Mouse (Mus musculus) limb, embryonic 10.5 days (tissue): Measurements from ENCODE around the gene Ccdc116. TPM values are rescaled to one million over a fixed set of nuclear protein-coding genes. Genes with fewer than 3 reads are reported as not detected.
A peak's percentile ranks its signal among the peaks of the same experiment; 100 is the strongest.

Experiments
- DNase-seq: peaks from one replicate; pipeline ENCODE4 v3.0.0-alpha.2; 2017; ENCODE audit warnings: low spot score
- H3K27ac ChIP-seq: fragments of 300-500 bp; sonication (generic); 2 replicates; pipeline ENCODE4 v1.5.1; 2016; ENCODE audit warnings: mild to moderate bottlenecking
- H3K27me3 ChIP-seq: fragments of 300-500 bp; sonication (generic); 2 replicates; pipeline ENCODE4 v1.6.1; 2016; ENCODE audit warnings: low read depth, mild to moderate bottlenecking; ENCODE audit not compliant: poor library complexity, severe bottlenecking
- H3K36me3 ChIP-seq: fragments of 300-500 bp; sonication (generic); 2 replicates; pipeline ENCODE4 v1.6.1; 2016; ENCODE audit warnings: mild to moderate bottlenecking, moderate library complexity
- H3K4me1 ChIP-seq: fragments of 300-500 bp; sonication (generic); 2 replicates; pipeline ENCODE4 v1.6.1; 2016
- H3K4me3 ChIP-seq: fragments of 300-500 bp; sonication (generic); 2 replicates; pipeline ENCODE4 v1.5.1; 2016; ENCODE audit warnings: mild to moderate bottlenecking, moderate library complexity
- H3K9me3 ChIP-seq: fragments of 300-500 bp; sonication (generic); replicated peaks from 2 replicates; pipeline ENCODE4 v1.6.1; 2016; ENCODE audit warnings: mild to moderate bottlenecking
- WGBS: fragments of 180-500 bp; shearing (Covaris S2); methylation state at CpG from one replicate; pipeline ENCODE4 v1.1.7; 2016; 5-methylcytosine and 5-hydroxymethylcytosine counted together
- microRNA counts: library from miRNA; unstranded; fragments of <30 nt; microRNA quantifications from one replicate; lab custom pipeline; 2017
- microRNA-seq: library from miRNA; unstranded; fragments of <30 nt; microRNA quantifications from one replicate; pipeline ENCODE4, GENCODE M21; 2017
- polyA plus RNA-seq: library from polyadenylated mRNA; unstranded; fragments of >200 nt; fragmentation: Nextera tagmentation; extraction: Ambion mirVana; gene quantifications from 2 replicates; pipeline ENCODE4 v1.2.1, GENCODE M21; 2016

Gene Ccdc116
- polyA plus RNA-seq, 1 experiment from 2014 or later: 0.63 TPM

DNA sequence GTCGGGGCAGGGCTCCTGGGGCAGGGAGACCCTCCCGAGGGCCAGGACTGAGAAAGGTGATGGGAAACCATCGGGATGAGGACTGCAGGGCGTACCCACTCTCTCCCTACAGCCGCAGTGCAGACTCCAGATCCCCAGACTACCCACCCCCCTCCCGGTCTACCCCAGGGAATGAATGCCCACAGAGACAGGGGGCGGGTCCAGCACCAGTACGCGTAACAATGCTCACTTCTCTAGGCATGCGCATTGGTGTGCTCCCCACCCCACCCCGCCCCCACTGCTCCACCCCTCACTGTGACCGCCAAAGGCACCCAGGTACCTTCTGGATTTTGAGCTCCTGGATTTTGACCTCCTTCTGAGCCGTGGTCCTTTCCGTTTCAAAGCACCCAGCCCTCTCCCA is 25.5 kb downstream of the Ccdc116 start:
- 74% methylated on average over 14 of the region's 14 CpGs for WGBS
- DNase-seq: no peak
- Histone ChIP-seq H3K27me3 (no peaks in the 10 kb centered on the region), H3K27ac (no peak overlapping the region), H3K4me3 (no peak overlapping the region), H3K36me3 (peaks cover 71% of the 10 kb centered on the region), H3K4me1 (peaks cover 36% of the 10 kb centered on the region), H3K9me3 (no peaks in the 10 kb centered on the region)

DNA sequence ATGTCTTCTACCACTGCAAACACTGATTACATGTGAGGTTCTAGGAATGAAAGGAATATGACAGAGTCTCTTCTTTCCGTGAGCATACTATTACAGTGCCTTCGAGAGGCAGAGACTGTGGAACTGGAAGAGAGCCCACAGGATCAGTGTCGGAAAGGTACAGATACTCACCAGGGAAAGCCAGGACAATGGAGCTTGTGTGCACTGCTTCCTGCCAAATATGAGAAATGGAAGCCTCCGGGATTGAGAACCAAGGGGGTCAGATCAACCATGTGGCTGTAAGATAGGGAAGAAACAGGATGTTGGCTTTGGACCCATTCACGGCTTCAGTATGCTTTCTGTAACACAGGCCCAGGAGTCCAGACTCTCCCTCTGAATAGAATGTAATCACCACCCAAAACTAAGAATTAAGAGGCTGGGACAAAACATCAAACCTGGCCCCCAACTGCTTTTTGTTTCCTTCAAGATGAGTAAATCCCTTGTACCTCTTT is 29.7 kb downstream of the Ccdc116 start:
- no peak overlapping the region for H3K27ac ChIP-seq
- H3K9me3 ChIP-seq: no peaks in the 10 kb centered on the region
- H3K4me3 ChIP-seq: no peak overlapping the region
- no peaks in the 10 kb centered on the region for H3K27me3 ChIP-seq
- 88% methylated on average over 5 of the region's 5 CpGs for WGBS
- peaks cover 100% of the 10 kb centered on the region for H3K36me3 ChIP-seq
- H3K4me1 ChIP-seq: peaks cover 9% of the 10 kb centered on the region
- no peak for DNase-seq

DNA sequence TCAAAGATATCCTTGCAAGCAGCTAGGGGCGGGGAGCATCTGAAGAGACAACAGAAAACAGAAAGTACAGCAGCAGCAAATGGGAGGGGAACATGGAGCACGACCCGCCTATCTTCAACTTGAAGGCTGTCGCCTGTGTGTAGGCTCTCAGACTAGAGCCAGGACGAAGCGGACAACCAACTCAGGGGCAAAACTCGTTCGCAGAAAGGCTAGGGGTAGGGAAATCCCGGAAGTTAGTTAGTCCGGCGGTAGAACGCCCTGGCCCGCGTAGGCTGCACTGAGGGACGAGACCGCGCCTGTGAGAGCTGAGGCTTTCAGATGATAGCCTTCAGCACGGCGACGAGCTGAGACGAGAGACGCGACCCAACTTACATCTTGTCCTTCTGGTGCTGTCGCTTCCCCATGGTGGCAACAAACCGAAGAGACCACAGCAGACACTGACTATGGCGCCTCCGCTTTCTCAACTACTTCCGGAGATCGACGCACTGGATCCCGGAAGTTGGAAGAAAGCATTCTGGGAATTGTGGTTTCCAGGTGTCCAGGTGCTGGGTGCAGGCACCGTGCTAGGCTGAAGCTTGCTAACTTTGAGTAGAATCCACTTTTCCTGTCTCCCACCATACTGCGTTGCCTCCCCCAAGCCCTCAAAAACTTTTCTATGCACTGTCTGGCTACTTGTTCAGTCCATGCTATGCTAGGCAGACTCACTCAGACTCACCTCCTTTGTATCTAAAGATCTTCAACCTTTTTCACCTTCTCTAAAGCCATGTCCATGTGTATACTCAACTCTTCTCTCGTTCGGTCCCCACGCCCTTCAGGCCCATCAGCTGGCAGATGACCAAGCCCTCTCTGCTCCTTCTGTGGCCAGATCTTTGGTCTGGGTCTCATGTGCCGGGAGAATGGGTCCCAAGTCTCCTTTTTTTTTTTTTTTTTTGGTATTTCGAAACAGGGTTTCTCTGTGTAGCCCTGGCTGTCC is 36.0 kb downstream of the Ccdc116 start, which contains the start of gene Ppil2:
Gene Ppil2, minus strand, starts transcription at position 487 of the 973 bp plus-strand sequence.
- Histone ChIP-seq H3K4me3 (peak within 1 kb of the TSS; percentile 74), H3K27me3 (no peaks in the 10 kb centered on the region), H3K9me3 (no peaks in the 10 kb centered on the region), H3K4me1 (peaks cover 7% of the 10 kb centered on the region), H3K36me3 (peaks cover 70% of the 10 kb centered on the region), H3K27ac (peak within 1 kb of the TSS; percentile 78)
- DNase-seq: peak; percentile 77
- WGBS: 10% methylated on average over 38 of the region's 38 CpGs

DNA sequence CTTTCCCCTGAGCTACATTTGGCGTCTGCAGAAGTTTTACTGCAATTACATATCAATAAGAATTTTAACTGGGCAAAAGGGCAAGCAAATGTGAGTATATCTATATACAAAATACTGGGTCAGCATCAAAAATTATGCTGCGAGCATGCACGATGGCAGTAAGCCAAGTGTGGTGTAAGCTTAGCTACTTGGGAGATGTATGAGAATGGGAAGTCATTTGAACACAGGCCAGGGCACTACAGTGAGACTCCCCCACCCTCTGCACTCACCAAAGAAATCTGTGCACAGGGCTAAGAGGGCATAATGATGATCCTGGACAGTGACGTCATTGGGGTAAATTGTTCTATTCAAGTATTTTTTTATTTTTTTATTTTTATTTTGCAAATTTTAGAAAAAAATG is 42.4 kb downstream of the Ccdc116 start:
- 95% methylated on average over 4 of the region's 4 CpGs for WGBS
- H3K36me3 ChIP-seq: peaks cover 93% of the 10 kb centered on the region
- no peaks in the 10 kb centered on the region for H3K27me3 ChIP-seq
- H3K9me3 ChIP-seq: no peaks in the 10 kb centered on the region
- no peaks in the 10 kb centered on the region for H3K4me1 ChIP-seq
- no peak overlapping the region for H3K27ac ChIP-seq
- no peak for DNase-seq
- H3K4me3 ChIP-seq: no peak overlapping the region

DNA sequence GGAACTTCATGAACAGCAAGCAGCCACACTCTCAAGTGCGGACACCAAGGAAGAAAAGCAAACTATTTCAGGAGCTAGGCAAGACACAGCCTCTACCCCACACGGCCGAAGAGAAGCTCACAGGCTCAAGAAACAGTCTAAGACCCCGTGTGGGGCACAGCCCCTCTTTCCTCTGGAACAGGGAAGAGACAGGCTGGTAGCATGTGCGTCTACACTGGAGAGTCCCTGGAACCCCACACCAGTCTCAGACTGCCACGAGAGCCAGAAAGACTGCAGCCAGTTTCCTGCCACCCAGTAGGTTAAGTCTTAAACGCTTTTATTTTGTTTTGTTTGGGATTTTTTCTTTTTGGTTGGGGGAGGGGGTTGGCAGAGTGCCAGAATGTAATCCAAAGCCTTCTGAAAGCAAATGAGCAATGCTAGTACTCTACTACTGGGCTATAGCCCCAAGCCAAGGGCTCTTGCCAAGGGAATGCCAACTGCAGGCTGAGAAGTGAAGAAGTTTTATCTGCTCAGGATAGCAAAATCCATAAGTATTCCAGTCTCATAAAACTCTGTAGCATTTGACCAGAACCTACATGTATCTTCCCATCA is 44.3 kb downstream of the Ccdc116 start:
- Histone ChIP-seq H3K27ac (no peak overlapping the region), H3K4me3 (no peak overlapping the region), H3K36me3 (peaks cover 96% of the 10 kb centered on the region), H3K4me1 (no peaks in the 10 kb centered on the region), H3K27me3 (no peaks in the 10 kb centered on the region), H3K9me3 (no peaks in the 10 kb centered on the region)
- DNase-seq: no peak
- 91% methylated on average over 7 of the region's 7 CpGs for WGBS

DNA sequence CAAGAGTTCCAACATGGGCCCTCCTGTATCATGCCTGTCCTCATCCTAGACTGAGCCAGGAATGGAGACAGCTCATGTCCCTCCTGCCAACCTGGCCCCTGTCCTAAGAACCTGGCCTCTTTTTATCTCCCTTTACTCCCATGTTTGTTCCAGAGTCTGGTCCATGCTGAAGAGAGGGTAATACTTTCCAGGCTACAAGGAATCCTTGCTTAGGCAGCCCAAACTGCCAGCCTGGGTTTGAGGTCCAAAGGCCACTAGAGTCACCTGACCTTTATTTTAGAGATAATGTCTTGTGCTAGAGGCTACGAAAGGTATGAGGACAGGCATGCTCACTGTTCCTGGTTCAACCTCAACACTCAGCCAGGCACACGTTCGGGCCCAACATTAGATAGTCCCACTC is 50.1 kb downstream of the Ccdc116 start:
- no peak for DNase-seq
- peaks cover 99% of the 10 kb centered on the region for H3K36me3 ChIP-seq
- no peak overlapping the region for H3K27ac ChIP-seq
- H3K4me3 ChIP-seq: no peak overlapping the region
- no peaks in the 10 kb centered on the region for H3K27me3 ChIP-seq
- H3K4me1 ChIP-seq: no peaks in the 10 kb centered on the region
- no peaks in the 10 kb centered on the region for H3K9me3 ChIP-seq
- WGBS: 93% methylated on average over 3 of the region's 3 CpGs

MicroRNAs encoded within 50 kb of the gene (microRNA counts, 519-probe panel; counts per million panel counts)
- microRNA mmu-miR-130b (lab: Ali Mortazavi, UCI) (6,351 counts per million, percentile 95 among the panel's probes with 10 or more counts), microRNA mmu-miR-301b (lab: Ali Mortazavi, UCI) (4,106 counts per million, percentile 80 among the panel's probes with 10 or more counts)

Small RNA genes within 50 kb of the gene (microRNA-seq; reads per million reads assigned to microRNA genes)
- gene Mir130b (9,409 reads per million, percentile 95 among the genes with 10 or more reads in this experiment), gene Mir301b (173 reads per million, percentile 56 among the genes with 10 or more reads in this experiment)

Other genes starting within 250 kb of the Ccdc116 start
- 138 and 141 TPM in 2 replicates for gene Mapk1, start 163.8 kb downstream of the Ccdc116 start, polyA plus RNA-seq
- 90.3 and 107 TPM in 2 replicates for gene Ypel1, start 77.5 kb downstream of the Ccdc116 start, polyA plus RNA-seq
- 138 and 172 TPM in 2 replicates for gene Ppil2, start 36.0 kb downstream of the Ccdc116 start, polyA plus RNA-seq
- 182 and 195 TPM in 2 replicates for gene 2610318N02Rik, start 22.1 kb downstream of the Ccdc116 start, polyA plus RNA-seq
- gene Sdf2l1, start 14.8 kb downstream of the Ccdc116 start, polyA plus RNA-seq: 87.4 and 114 TPM in 2 replicates
- gene Ydjc, start 2.6 kb downstream of the Ccdc116 start, polyA plus RNA-seq: 4.1 and 7.0 TPM in 2 replicates
- gene Ube2l3, start 55.4 kb upstream of the Ccdc116 start, polyA plus RNA-seq: 432 and 433 TPM in 2 replicates
- gene Rimbp3, start 61.4 kb upstream of the Ccdc116 start, polyA plus RNA-seq: 0.18 and 0.49 TPM in 2 replicates
- 16.8 and 19.3 TPM in 2 replicates for gene Hic2, start 86.3 kb upstream of the Ccdc116 start, polyA plus RNA-seq
- gene Tmem191c, start 128.8 kb upstream of the Ccdc116 start, polyA plus RNA-seq: 4.7 and 9.1 TPM in 2 replicates
- gene Serpind1, start 184.1 kb upstream of the Ccdc116 start, polyA plus RNA-seq: 0.06 and 0.14 TPM in 2 replicates